32 mouse cellular contexts compared by ENCODE assay signal in genomic region chr3:98547641-98548040, GRCm38 (mm10). TPM values are rescaled to one million over a fixed set of nuclear protein-coding genes. Genes with fewer than 3 reads are reported as not detected.
"Had no signal": no experiment of that assay in that cellular context is flagged by ENCODE, and none has a peak within 500 bp of the region (broad histone marks: within the 10 kb centered on the region; RNA-seq: fewer than 3 reads in every experiment).

No protein-coding gene starts in this region.

RNA-seq across cellular contexts. Expression of gene Hsd3b4, which starts 37.3 kb away (rescaled TPM):
- total RNA-seq: left cerebral cortex, postnatal 10 days; left cerebral cortex, postnatal 14 days; left cerebral cortex, postnatal 25 days; left cerebral cortex, postnatal 36 days; left cerebral cortex, postnatal 4 days; megakaryocyte progenitor cell, adult 5-6 weeks; megakaryocyte, adult 5-6 weeks; megakaryocyte-erythroid progenitor cell, adult 5-6 weeks; midbrain, postnatal 0 days; monocyte, adult 5-6 weeks had no signal
- polyA plus RNA-seq: limb, embryonic 10.5 days; limb, embryonic 11.5 days; limb, embryonic 12.5 days; limb, embryonic 13.5 days; limb, embryonic 14.5 days; limb, embryonic 15.5 days; liver, adult 2 months; liver, embryonic 16.5 days; lung, adult 2 months; lung, embryonic 14.5 days; lung, embryonic 16.5 days; lung, postnatal 0 days; macrophage; midbrain, embryonic 10.5 days; midbrain, embryonic 11.5 days; midbrain, embryonic 12.5 days; midbrain, embryonic 13.5 days; midbrain, embryonic 14.5 days; midbrain, embryonic 15.5 days; midbrain, embryonic 16.5 days; midbrain, postnatal 0 days; myocyte; neural tube, embryonic 11.5 days had no signal

RNA-seq across cellular contexts. Expression of gene Gm10681, which starts 41.0 kb away (rescaled TPM):
- total RNA-seq: left cerebral cortex, postnatal 10 days; left cerebral cortex, postnatal 14 days; left cerebral cortex, postnatal 25 days; left cerebral cortex, postnatal 36 days; left cerebral cortex, postnatal 4 days; megakaryocyte progenitor cell, adult 5-6 weeks; megakaryocyte, adult 5-6 weeks; megakaryocyte-erythroid progenitor cell, adult 5-6 weeks; midbrain, postnatal 0 days; monocyte, adult 5-6 weeks had no signal
- polyA plus RNA-seq: limb, embryonic 10.5 days; limb, embryonic 11.5 days; limb, embryonic 12.5 days; limb, embryonic 13.5 days; limb, embryonic 14.5 days; limb, embryonic 15.5 days; liver, adult 2 months; liver, embryonic 16.5 days; lung, adult 2 months; lung, embryonic 14.5 days; lung, embryonic 16.5 days; lung, postnatal 0 days; macrophage; midbrain, embryonic 10.5 days; midbrain, embryonic 11.5 days; midbrain, embryonic 12.5 days; midbrain, embryonic 13.5 days; midbrain, embryonic 14.5 days; midbrain, embryonic 15.5 days; midbrain, embryonic 16.5 days; midbrain, postnatal 0 days; myocyte; neural tube, embryonic 11.5 days had no signal
